Mouse (Mus musculus) ES-E14 (cell line): ENCODE results near the gene Tenm2. TPM values are rescaled to one million over a fixed set of nuclear protein-coding genes. Genes with fewer than 3 reads are reported as not detected.

Experiments used
- DNase-seq: peaks from one replicate; pipeline ENCODE4 v3.0.0-alpha.2; 2013; ENCODE audit warnings: low read depth, low spot score
- H3K27ac ChIP-seq: 2 replicates; pipeline ENCODE4 v1.5.1; 2012; ENCODE audit warnings: low read depth, mild to moderate bottlenecking, low read length, moderate library complexity, mixed read lengths; ENCODE audit not compliant: poor library complexity, insufficient read depth, severe bottlenecking
- H3K36me3 ChIP-seq: 2 replicates; pipeline ENCODE4 v1.6.1; 2012; ENCODE audit warnings: mild to moderate bottlenecking, low read length, moderate library complexity, mixed read lengths; ENCODE audit not compliant: control insufficient read depth, poor library complexity, insufficient read depth, severe bottlenecking
- H3K4me1 ChIP-seq, 2 experiments: fragments of 150-350 bp in 1 of 2; sonication (generic) in 1 of 2; 2 replicates each; pipeline ENCODE4 v1.6.1; 2012; ENCODE audit warnings: low read length in 2 of 2, mild to moderate bottlenecking in 1 of 2, mixed read lengths in 1 of 2; ENCODE audit not compliant: control insufficient read depth in 2 of 2, insufficient read depth in 2 of 2, poor library complexity in 1 of 2
- H3K4me3 ChIP-seq, 2 experiments: fragments of 150-350 bp in 1 of 2; sonication (generic) in 1 of 2; 2 replicates each; pipeline ENCODE4 v1.5.1; 2012; ENCODE audit warnings: low read length in 2 of 2, low read depth in 1 of 2, mild to moderate bottlenecking in 1 of 2, mixed read lengths in 1 of 2; ENCODE audit not compliant: insufficient read depth in 1 of 2, poor library complexity in 1 of 2, severe bottlenecking in 1 of 2
- H3K9ac ChIP-seq: 2 replicates; pipeline ENCODE4 v1.6.1; 2012; ENCODE audit warnings: low read depth, mild to moderate bottlenecking, low read length, mixed read lengths; ENCODE audit not compliant: poor library complexity, insufficient read depth, severe bottlenecking
- H3K9me3 ChIP-seq: fragments of 150-350 bp; sonication (generic); 2 replicates; pipeline ENCODE4 v1.6.1; 2012; ENCODE audit warnings: low read depth, mild to moderate bottlenecking, low read length; ENCODE audit not compliant: control insufficient read depth, insufficient read depth
- CHD2 ChIP-seq: IDR thresholded peaks from 2 replicates; pipeline ENCODE4 v1.6.1; 2014; ENCODE audit warnings: mild to moderate bottlenecking, low read depth, low read length, inconsistent platforms
- HCFC1 ChIP-seq: IDR thresholded peaks from 2 replicates; pipeline ENCODE4 v1.6.1; 2012; ENCODE audit warnings: low read length, inconsistent platforms, borderline replicate concordance; ENCODE audit not compliant: insufficient read depth
- MAFK ChIP-seq: IDR thresholded peaks from 2 replicates; pipeline ENCODE4 v1.6.1; 2014; ENCODE audit warnings: mild to moderate bottlenecking, low read depth, low read length, inconsistent platforms; ENCODE audit not compliant: insufficient read depth
- ZC3H11A ChIP-seq: IDR thresholded peaks from 2 replicates; pipeline ENCODE4 v1.6.1; 2012; ENCODE audit warnings: low read depth, mild to moderate bottlenecking, inconsistent platforms, low read length, borderline replicate concordance
- ZNF384 ChIP-seq: IDR thresholded peaks from 2 replicates; pipeline ENCODE4 v1.6.1; 2012; ENCODE audit warnings: low read depth, low read length, inconsistent platforms
- in situ Hi-C, 2 experiments: fragments of 600-800 bp; cut with MboI; formaldehyde crosslinking; loops; one replicate each; pipeline ENCODE4 v1.15.1; 2025; ENCODE audit warnings: low sequenced_read_pairs in 2 of 2, inconsistent platforms in 1 of 2; ENCODE audit not compliant: unreplicated experiment in 2 of 2
- total RNA-seq: library from RNA; depleted of rRNA; stranded (reverse); fragments of 300-350 nt; gene quantifications from 2 replicates; pipeline ENCODE4 v1.2.3, GENCODE M21; 2012

The Tenm2 gene
- total RNA-seq, 1 experiment: 0.04 TPM

DNA sequence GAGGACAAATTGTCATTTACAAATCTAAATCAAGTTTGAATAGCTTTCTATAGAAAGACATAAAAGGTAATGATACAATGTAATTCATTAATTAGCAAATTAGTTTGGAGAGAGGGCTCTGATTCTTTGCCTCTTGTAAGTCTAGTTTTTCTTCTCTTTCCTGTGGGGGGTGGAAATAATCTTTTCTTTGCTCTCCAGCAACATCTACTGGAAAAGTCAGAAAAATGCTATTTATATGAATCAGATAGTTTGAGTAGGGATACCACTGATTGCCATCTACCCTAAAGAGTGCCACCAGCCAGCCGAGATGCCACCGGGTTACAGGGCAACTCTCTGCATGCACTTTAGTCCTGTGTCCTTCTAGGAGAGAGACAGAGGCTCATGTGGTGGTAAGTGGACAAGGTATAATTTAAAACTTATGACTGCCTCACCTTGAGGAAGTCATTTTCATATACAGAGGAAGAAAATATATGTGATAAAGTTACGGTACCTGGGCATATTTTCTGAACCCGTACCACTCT lies 560.8 kb downstream of the Tenm2 start:
- Histone ChIP-seq H3K27ac (no peak overlapping the region), H3K9ac (no peak overlapping the region), H3K9me3 (no peaks in the 10 kb centered on the region), H3K4me1 (no peaks in the 10 kb centered on the region), H3K4me3 (no peak overlapping the region), H3K36me3 (no peaks in the 10 kb centered on the region)
- TF ChIP-seq CHD2: no peak
- TF ChIP-seq ZNF384: no peak
- no peak for TF ChIP-seq MAFK
- TF ChIP-seq HCFC1: no peak
- DNase-seq: no peak
- in situ Hi-C loops: no loop called here

DNA sequence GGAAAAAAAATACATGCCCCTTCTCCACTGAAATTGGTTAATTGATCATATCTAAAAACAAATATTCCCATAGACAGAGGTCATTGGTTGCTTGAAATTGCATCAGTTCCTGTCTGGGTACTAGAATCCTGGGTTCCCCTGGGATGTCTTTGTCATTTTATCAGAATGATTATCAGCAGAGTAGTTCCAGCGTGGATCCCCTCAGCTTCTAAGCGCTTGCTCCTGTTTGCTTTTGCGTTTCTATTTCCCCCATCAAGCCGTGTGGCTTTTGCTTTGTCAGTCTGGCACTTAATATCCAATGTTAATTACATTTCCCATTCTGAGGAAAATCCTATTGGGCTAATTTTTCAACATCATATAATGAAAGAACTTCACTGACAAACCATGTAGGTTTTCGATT lies 561.6 kb downstream of the Tenm2 start:
- in situ Hi-C loops: no loop called here
- Histone ChIP-seq H3K27ac (no peak overlapping the region), H3K4me3 (no peak overlapping the region), H3K9ac (no peak overlapping the region), H3K36me3 (no peaks in the 10 kb centered on the region), H3K4me1 (no peaks in the 10 kb centered on the region), H3K9me3 (no peaks in the 10 kb centered on the region)
- DNase-seq: no peak
- TF ChIP-seq ZC3H11A: no peak
- TF ChIP-seq ZNF384: no peak
- no peak for TF ChIP-seq MAFK
- TF ChIP-seq HCFC1: no peak
- no peak for TF ChIP-seq CHD2

- H3K27ac ChIP-seq: no peak overlapping the region
- no peak overlapping the region for H3K9ac ChIP-seq
- no peak overlapping the region for H3K4me3 ChIP-seq
- no peaks in the 10 kb centered on the region for H3K9me3 ChIP-seq
- DNase-seq: no peak
- TF ChIP-seq ZC3H11A (no peak), CHD2 (no peak), HCFC1 (no peak), ZNF384 (no peak), MAFK (no peak)
- H3K36me3 ChIP-seq: no peaks in the 10 kb centered on the region
- in situ Hi-C loops: no loop called here
- H3K4me1 ChIP-seq: no peaks in the 10 kb centered on the region
These were observed 564.6 kb downstream of the Tenm2 start for GRCm38 (mm10) chr11:36671196-36671595.

- TF ChIP-seq ZNF384: no peak
- in situ Hi-C loops: no loop called here
- no peaks in the 10 kb centered on the region for H3K36me3 ChIP-seq
These were observed 571.7 kb downstream of the Tenm2 start for GRCm38 (mm10) chr11:36664026-36664425.

GRCm38 (mm10) chr11:36663571-36663970 lies 572.2 kb downstream of the Tenm2 start:
- no peak overlapping the region for H3K4me3 ChIP-seq
- H3K9me3 ChIP-seq: no peaks in the 10 kb centered on the region
- H3K27ac ChIP-seq: no peak overlapping the region
- H3K36me3 ChIP-seq: no peaks in the 10 kb centered on the region
- in situ Hi-C loops: no loop called here
- H3K9ac ChIP-seq: no peak overlapping the region
- H3K4me1 ChIP-seq: no peaks in the 10 kb centered on the region
- TF ChIP-seq ZC3H11A (no peak), HCFC1 (no peak), CHD2 (no peak), MAFK (no peak), ZNF384 (no peak)
- no peak for DNase-seq

More at GRCm38 (mm10) chr11:36664026-36664425, 571.7 kb downstream of the Tenm2 start:
- Histone ChIP-seq H3K4me3 (no peak overlapping the region), H3K9ac (no peak overlapping the region), H3K27ac (no peak overlapping the region), H3K4me1 (no peaks in the 10 kb centered on the region), H3K9me3 (no peaks in the 10 kb centered on the region)
- no peak for DNase-seq
